Mouse (Mus musculus): Measurements from ENCODE around the gene Tfdp2. TPM values are rescaled to one million over a fixed set of nuclear protein-coding genes. Genes with fewer than 3 reads are reported as not detected.

The Tfdp2 gene
- polyA plus RNA-seq, 1 experiment from 2014 or later: 106 TPM

DNA sequence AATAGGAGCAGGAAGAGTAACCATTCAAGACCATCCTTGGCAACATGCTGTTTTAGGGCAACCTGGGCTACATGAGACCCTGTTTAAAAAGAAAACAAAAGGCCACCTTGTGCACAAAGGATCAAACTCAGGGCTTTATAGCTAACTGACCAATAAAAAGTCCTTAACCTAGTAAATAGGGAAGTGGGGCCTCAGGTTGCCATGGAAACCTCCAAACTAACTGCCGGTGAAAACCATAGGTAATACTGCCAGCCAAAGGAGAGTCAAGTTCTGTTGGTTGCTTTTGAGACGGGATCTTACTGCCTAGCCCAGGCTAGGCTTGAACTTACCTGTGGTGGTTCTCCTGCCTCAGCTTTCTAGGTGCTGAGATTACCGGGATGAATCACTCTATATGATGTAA lies 25.5 kb upstream of the Tfdp2 start:
- H3K36me3 ChIP-seq (ENCODE audit: control insufficient read depth, insufficient read depth): no peaks in the 10 kb centered on the region
- no peaks in the 10 kb centered on the region for H3K4me1 ChIP-seq (ENCODE audit: control insufficient read depth, low read depth, low read length)
- H3K9me3 ChIP-seq (replicated peaks; ENCODE audit: control insufficient read depth, low read length): no peaks in the 10 kb centered on the region
- H3K27ac ChIP-seq (ENCODE audit: low read length): no peak overlapping the region
- no peak for ATAC-seq (ENCODE audit: low read depth)
- no peak overlapping the region for H3K4me3 ChIP-seq (ENCODE audit: low read depth, low read length)
- H3K4me2 ChIP-seq (ENCODE audit: low read depth, low read length): no peak overlapping the region
- 39% methylated on average over 3 of the region's 3 CpGs for WGBS (ENCODE audit: insufficient replicate concordance)
- H3K9ac ChIP-seq (ENCODE audit: low read depth, low read length): no peak overlapping the region
- H3K27me3 ChIP-seq (ENCODE audit: control insufficient read depth, insufficient read depth, low read depth, low read length): no peaks in the 10 kb centered on the region

DNA sequence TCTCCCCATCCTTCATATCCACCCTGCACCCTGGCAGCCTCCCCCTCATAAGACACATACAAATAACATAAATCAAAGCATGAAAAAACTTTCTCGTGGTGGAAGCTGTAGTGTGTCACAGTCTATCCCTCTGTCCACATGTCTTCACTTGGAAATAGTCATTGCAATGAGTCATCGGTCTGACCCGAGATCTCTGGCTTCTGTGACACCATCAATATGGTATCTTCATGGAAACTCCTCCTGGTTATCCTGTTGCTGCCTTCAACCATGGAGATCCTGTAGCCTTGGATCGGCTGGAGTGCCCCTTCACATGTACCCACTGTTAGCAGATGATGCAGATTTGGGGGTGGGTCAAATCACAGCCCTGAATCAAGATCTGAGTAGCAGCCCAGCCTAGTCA lies 11.2 kb upstream of the Tfdp2 start:
- Histone ChIP-seq H3K36me3 (ENCODE audit: control insufficient read depth, insufficient read depth) (no peaks in the 10 kb centered on the region), H3K4me3 (ENCODE audit: low read depth, low read length) (no peak overlapping the region), H3K27me3 (ENCODE audit: control insufficient read depth, insufficient read depth, low read depth, low read length) (no peaks in the 10 kb centered on the region), H3K4me2 (ENCODE audit: low read depth, low read length) (no peak overlapping the region), H3K9me3 (replicated peaks; ENCODE audit: control insufficient read depth, low read length) (no peaks in the 10 kb centered on the region), H3K27ac (ENCODE audit: low read length) (no peak overlapping the region), H3K4me1 (ENCODE audit: control insufficient read depth, low read depth, low read length) (no peaks in the 10 kb centered on the region), H3K9ac (ENCODE audit: low read depth, low read length) (no peak overlapping the region)
- no peak for ATAC-seq (ENCODE audit: low read depth)
- WGBS (ENCODE audit: insufficient replicate concordance): 63% methylated on average over 4 of the region's 4 CpGs

DNA sequence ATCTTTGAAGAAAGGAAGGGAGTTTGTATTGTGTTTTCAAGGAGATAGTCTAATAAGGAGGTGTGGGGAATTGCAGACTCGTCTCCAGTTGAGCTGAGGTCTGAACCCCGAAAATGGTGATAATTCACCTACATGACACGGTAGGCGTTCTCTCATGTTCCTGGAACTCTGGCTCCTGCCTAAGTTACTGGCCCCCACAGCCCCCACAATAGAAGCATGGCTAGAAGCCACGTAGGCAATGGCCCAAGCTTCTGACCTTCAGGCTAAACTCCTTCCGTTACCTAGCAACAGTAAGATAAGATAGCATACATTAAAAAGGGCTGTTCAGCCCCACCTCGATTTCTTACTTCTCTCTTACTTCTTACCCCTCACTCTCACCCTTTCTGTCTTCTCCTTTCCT lies 9.4 kb upstream of the Tfdp2 start:
- Histone ChIP-seq H3K27me3 (ENCODE audit: control insufficient read depth, insufficient read depth, low read depth, low read length) (no peaks in the 10 kb centered on the region), H3K4me1 (ENCODE audit: control insufficient read depth, low read depth, low read length) (no peaks in the 10 kb centered on the region), H3K9ac (ENCODE audit: low read depth, low read length) (no peak overlapping the region), H3K4me2 (ENCODE audit: low read depth, low read length) (no peak overlapping the region), H3K9me3 (replicated peaks; ENCODE audit: control insufficient read depth, low read length) (no peaks in the 10 kb centered on the region), H3K27ac (ENCODE audit: low read length) (no peak overlapping the region), H3K36me3 (ENCODE audit: control insufficient read depth, insufficient read depth) (no peaks in the 10 kb centered on the region), H3K4me3 (ENCODE audit: low read depth, low read length) (no peak overlapping the region)
- no peak for ATAC-seq (ENCODE audit: low read depth)
- WGBS (ENCODE audit: insufficient replicate concordance): 53% methylated on average over 7 of the region's 7 CpGs

DNA sequence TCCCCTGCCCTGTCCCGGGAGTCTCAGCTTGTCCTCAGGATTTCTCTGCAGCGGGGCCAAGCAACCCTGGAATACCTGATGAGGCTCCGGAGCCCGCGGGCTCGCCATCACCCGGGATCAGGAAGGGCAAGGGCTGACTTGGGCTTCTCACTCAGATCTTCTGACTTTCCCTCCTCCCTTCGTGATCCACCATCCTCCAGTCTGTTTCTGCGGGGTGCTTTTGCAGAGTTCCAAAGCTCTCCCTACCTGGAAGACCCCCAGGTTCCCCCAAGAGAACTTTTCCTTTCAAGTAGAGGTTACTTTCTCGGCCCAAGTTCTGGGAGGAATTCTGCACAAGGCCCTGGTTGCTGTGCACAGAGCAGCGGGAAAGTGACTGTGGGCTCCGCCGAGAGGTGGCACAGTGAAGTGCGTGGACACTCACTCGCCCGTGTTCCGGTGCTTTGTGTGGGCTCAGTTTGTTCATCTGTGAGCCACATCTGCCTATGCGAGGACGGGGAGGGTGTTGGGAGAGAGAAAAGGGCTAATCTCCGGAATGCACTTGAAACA lies 634 bp downstream of the Tfdp2 start:
- Histone ChIP-seq H3K4me3 (ENCODE audit: low read depth, low read length) (peak overlapping the region; percentile 82), H3K27me3 (ENCODE audit: control insufficient read depth, insufficient read depth, low read depth, low read length) (no peaks in the 10 kb centered on the region), H3K27ac (ENCODE audit: low read length) (peak overlapping the region; percentile 84), H3K9ac (ENCODE audit: low read depth, low read length) (peak overlapping the region; percentile 76), H3K9me3 (replicated peaks; ENCODE audit: control insufficient read depth, low read length) (no peaks in the 10 kb centered on the region), H3K36me3 (ENCODE audit: control insufficient read depth, insufficient read depth) (no peaks in the 10 kb centered on the region), H3K4me1 (ENCODE audit: control insufficient read depth, low read depth, low read length) (peaks cover 17% of the 10 kb centered on the region), H3K4me2 (ENCODE audit: low read depth, low read length) (peak overlapping the region; percentile 100)
- no peak for ATAC-seq (ENCODE audit: low read depth)
- under 1% methylated on average over 20 of the region's 20 CpGs for WGBS (ENCODE audit: insufficient replicate concordance)

DNA sequence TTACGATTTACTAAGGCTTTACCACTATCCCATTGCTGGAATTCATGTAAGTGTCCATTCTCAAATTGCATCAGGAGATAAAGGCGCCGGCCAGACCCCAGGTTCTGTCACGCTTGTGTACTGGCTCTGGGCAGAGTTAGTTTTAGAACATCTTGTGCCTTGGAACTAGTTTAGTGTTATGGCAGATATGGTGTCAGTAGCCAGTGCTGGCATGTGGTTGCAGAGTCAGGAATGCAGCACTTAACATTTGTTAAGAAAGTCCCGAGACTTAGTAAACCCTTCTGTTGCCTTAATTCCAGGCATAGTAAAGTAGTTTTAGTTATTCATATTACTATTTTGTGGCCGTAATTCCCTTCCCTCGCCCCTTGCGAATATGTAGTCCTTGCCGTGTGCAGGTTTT lies 1.7 kb downstream of the Tfdp2 start:
- Histone ChIP-seq H3K9ac (ENCODE audit: low read depth, low read length) (no peak overlapping the region), H3K36me3 (ENCODE audit: control insufficient read depth, insufficient read depth) (no peaks in the 10 kb centered on the region), H3K4me2 (ENCODE audit: low read depth, low read length) (peak overlapping the region; percentile 100; the same call in 1 of the 2 replicates), H3K27me3 (ENCODE audit: control insufficient read depth, insufficient read depth, low read depth, low read length) (no peaks in the 10 kb centered on the region), H3K4me1 (ENCODE audit: control insufficient read depth, low read depth, low read length) (peaks cover 17% of the 10 kb centered on the region), H3K9me3 (replicated peaks; ENCODE audit: control insufficient read depth, low read length) (no peaks in the 10 kb centered on the region), H3K4me3 (ENCODE audit: low read depth, low read length) (peak overlapping the region; percentile 82; the same call in 1 of the 2 replicates), H3K27ac (ENCODE audit: low read length) (no peak overlapping the region)
- WGBS (ENCODE audit: insufficient replicate concordance): 79% methylated on average over 9 of the region's 9 CpGs
- ATAC-seq (ENCODE audit: low read depth): no peak

DNA sequence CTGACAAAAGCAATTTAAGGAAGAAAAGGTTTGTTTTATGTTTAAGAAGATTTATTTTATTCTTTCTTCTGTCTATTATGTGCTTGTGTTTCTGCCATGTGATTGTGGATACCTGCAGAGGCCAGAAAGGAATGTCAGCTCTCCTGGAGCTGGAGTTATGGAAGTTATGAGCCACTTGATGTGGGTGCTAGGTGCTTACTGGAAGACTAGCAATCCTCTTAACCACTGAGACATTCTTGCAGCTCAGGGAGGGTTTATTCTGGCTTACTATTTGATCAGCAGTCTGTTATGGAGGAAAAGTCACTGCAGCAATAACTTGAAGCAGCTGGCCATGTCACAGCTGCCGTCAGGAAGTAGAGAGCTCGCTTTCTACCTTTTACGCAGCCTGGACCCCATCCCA lies 7.6 kb downstream of the Tfdp2 start:
- no peak overlapping the region for H3K9ac ChIP-seq (ENCODE audit: low read depth, low read length)
- no peak overlapping the region for H3K4me3 ChIP-seq (ENCODE audit: low read depth, low read length)
- no peaks in the 10 kb centered on the region for H3K9me3 ChIP-seq (replicated peaks; ENCODE audit: control insufficient read depth, low read length)
- WGBS (ENCODE audit: insufficient replicate concordance): 88% methylated on average over 3 of the region's 3 CpGs
- no peaks in the 10 kb centered on the region for H3K36me3 ChIP-seq (ENCODE audit: control insufficient read depth, insufficient read depth)
- no peak overlapping the region for H3K27ac ChIP-seq (ENCODE audit: low read length)
- no peaks in the 10 kb centered on the region for H3K27me3 ChIP-seq (ENCODE audit: control insufficient read depth, insufficient read depth, low read depth, low read length)
- ATAC-seq (ENCODE audit: low read depth): no peak
- H3K4me2 ChIP-seq (ENCODE audit: low read depth, low read length): no peak overlapping the region
- no peaks in the 10 kb centered on the region; the same call in 1 of the 2 replicates for H3K4me1 ChIP-seq (ENCODE audit: control insufficient read depth, low read depth, low read length)

DNA sequence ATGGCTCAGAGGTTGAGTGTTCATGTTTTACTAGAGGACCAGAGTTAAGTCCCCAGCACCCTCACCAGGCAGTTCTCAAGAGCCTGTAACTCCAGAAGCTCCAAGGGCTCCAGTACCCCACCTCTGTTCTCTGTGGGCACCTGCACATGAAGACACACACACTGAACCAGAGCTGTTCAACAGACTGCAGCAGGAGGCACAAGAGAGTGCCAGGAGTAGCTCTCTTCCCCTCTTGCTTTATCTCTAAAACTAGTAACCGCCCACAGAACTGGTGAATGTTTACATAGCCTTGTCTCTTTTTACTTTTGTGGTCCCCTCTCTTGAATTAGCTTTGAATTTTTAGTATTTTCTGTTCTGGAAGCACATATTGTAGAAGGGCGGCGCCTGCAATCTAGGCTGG lies 11.4 kb downstream of the Tfdp2 start:
- no peak overlapping the region for H3K4me3 ChIP-seq (ENCODE audit: low read depth, low read length)
- no peaks in the 10 kb centered on the region; the same call in 1 of the 2 replicates for H3K4me1 ChIP-seq (ENCODE audit: control insufficient read depth, low read depth, low read length)
- H3K9ac ChIP-seq (ENCODE audit: low read depth, low read length): no peak overlapping the region
- no peaks in the 10 kb centered on the region for H3K27me3 ChIP-seq (ENCODE audit: control insufficient read depth, insufficient read depth, low read depth, low read length)
- H3K9me3 ChIP-seq (replicated peaks; ENCODE audit: control insufficient read depth, low read length): no peaks in the 10 kb centered on the region
- WGBS (ENCODE audit: insufficient replicate concordance): 60% methylated on average over 3 of the region's 3 CpGs
- no peak for ATAC-seq (ENCODE audit: low read depth)
- no peak overlapping the region for H3K27ac ChIP-seq (ENCODE audit: low read length)
- H3K36me3 ChIP-seq (ENCODE audit: control insufficient read depth, insufficient read depth): no peaks in the 10 kb centered on the region
- H3K4me2 ChIP-seq (ENCODE audit: low read depth, low read length): no peak overlapping the region

DNA sequence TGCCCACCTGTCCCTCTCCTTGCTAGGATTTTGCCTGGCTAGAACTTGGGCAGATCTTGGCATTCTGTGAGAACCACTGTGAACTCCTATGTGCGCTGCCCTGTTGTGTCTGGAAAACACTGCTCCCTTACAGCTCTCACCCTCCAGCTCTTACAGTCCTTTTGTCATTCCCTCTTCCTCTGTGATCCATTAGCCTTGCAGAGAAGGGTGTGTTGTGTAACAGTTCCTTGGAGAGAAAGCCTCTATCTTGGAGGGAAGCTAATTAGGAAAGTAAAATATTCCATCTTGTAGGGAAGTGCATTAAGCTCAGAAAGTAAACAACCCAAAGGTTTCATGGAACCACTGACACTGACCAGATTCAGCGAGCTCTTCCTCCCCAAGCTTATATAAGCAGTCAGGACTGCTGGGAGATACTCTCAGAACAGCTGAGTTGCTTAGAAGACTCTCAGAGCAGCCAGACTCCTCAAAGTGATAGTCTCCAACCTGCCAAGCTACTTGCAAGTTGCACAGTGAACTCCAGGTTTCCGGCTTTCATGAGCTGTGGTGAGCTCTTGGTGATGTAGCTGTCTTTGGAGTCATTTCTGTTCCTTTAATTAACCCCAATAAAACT lies 17.1 kb downstream of the Tfdp2 start:
- Histone ChIP-seq H3K9ac (ENCODE audit: low read depth, low read length) (no peak overlapping the region), H3K27ac (ENCODE audit: low read length) (no peak overlapping the region), H3K4me3 (ENCODE audit: low read depth, low read length) (no peak overlapping the region), H3K4me1 (ENCODE audit: control insufficient read depth, low read depth, low read length) (no peaks in the 10 kb centered on the region), H3K9me3 (replicated peaks; ENCODE audit: control insufficient read depth, low read length) (no peaks in the 10 kb centered on the region), H3K27me3 (ENCODE audit: control insufficient read depth, insufficient read depth, low read depth, low read length) (no peaks in the 10 kb centered on the region), H3K4me2 (ENCODE audit: low read depth, low read length) (no peak overlapping the region), H3K36me3 (ENCODE audit: control insufficient read depth, insufficient read depth) (no peaks in the 10 kb centered on the region)
- no peak for ATAC-seq (ENCODE audit: low read depth)
- 67% methylated on average over 3 of the region's 3 CpGs for WGBS (ENCODE audit: insufficient replicate concordance)

DNA sequence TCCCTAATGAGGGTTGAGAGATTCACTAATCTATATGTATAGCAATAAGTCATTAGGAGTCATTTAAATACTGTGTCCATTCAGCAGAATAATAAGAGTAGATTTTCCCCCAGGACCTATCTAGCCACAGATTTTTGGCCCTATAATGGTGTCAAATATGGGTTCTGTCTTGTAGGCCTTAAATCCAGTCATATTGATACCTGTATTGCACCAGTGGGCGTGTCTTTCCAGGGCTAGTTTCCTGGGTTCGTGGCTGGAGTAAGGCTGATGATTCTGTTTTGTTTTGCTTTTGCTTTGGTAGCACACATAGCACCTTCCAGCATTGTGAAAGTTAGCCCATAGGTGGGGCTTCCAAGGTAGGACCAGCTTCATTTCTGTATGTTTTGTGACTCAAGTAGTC lies 18.1 kb downstream of the Tfdp2 start:
- WGBS (ENCODE audit: insufficient replicate concordance): 78% methylated on average over 2 of the region's 2 CpGs
- Histone ChIP-seq H3K9me3 (replicated peaks; ENCODE audit: control insufficient read depth, low read length) (no peaks in the 10 kb centered on the region), H3K36me3 (ENCODE audit: control insufficient read depth, insufficient read depth) (no peaks in the 10 kb centered on the region), H3K4me1 (ENCODE audit: control insufficient read depth, low read depth, low read length) (peaks cover 2% of the 10 kb centered on the region; the same call in 1 of the 2 replicates), H3K4me3 (ENCODE audit: low read depth, low read length) (no peak overlapping the region), H3K4me2 (ENCODE audit: low read depth, low read length) (no peak overlapping the region), H3K27ac (ENCODE audit: low read length) (no peak overlapping the region), H3K27me3 (ENCODE audit: control insufficient read depth, insufficient read depth, low read depth, low read length) (no peaks in the 10 kb centered on the region), H3K9ac (ENCODE audit: low read depth, low read length) (no peak overlapping the region)
- no peak for ATAC-seq (ENCODE audit: low read depth)
